Mouse (Mus musculus) ES-E14 (cell line): Measurements from ENCODE around the gene Gprc5c. TPM values are rescaled to one million over a fixed set of nuclear protein-coding genes. Genes with fewer than 3 reads are reported as not detected.

Experiments used
- DNase-seq: peaks from one replicate; pipeline ENCODE4 v3.0.0-alpha.2; 2013; ENCODE audit warnings: low read depth, low spot score
- H3K27ac ChIP-seq: 2 replicates; pipeline ENCODE4 v1.5.1; 2012; ENCODE audit warnings: low read depth, mild to moderate bottlenecking, low read length, moderate library complexity, mixed read lengths; ENCODE audit not compliant: poor library complexity, insufficient read depth, severe bottlenecking
- H3K36me3 ChIP-seq: 2 replicates; pipeline ENCODE4 v1.6.1; 2012; ENCODE audit warnings: mild to moderate bottlenecking, low read length, moderate library complexity, mixed read lengths; ENCODE audit not compliant: control insufficient read depth, poor library complexity, insufficient read depth, severe bottlenecking
- H3K4me1 ChIP-seq, 2 experiments: fragments of 150-350 bp in 1 of 2; sonication (generic) in 1 of 2; 2 replicates each; pipeline ENCODE4 v1.6.1; 2012; ENCODE audit warnings: low read length in 2 of 2, mild to moderate bottlenecking in 1 of 2, mixed read lengths in 1 of 2; ENCODE audit not compliant: control insufficient read depth in 2 of 2, insufficient read depth in 2 of 2, poor library complexity in 1 of 2
- H3K4me3 ChIP-seq, 2 experiments: fragments of 150-350 bp in 1 of 2; sonication (generic) in 1 of 2; 2 replicates each; pipeline ENCODE4 v1.5.1; 2012; ENCODE audit warnings: low read length in 2 of 2, low read depth in 1 of 2, mild to moderate bottlenecking in 1 of 2, mixed read lengths in 1 of 2; ENCODE audit not compliant: insufficient read depth in 1 of 2, poor library complexity in 1 of 2, severe bottlenecking in 1 of 2
- H3K9ac ChIP-seq: 2 replicates; pipeline ENCODE4 v1.6.1; 2012; ENCODE audit warnings: low read depth, mild to moderate bottlenecking, low read length, mixed read lengths; ENCODE audit not compliant: poor library complexity, insufficient read depth, severe bottlenecking
- H3K9me3 ChIP-seq: fragments of 150-350 bp; sonication (generic); 2 replicates; pipeline ENCODE4 v1.6.1; 2012; ENCODE audit warnings: low read depth, mild to moderate bottlenecking, low read length; ENCODE audit not compliant: control insufficient read depth, insufficient read depth
- CHD2 ChIP-seq: IDR thresholded peaks from 2 replicates; pipeline ENCODE4 v1.6.1; 2014; ENCODE audit warnings: mild to moderate bottlenecking, low read depth, low read length, inconsistent platforms
- HCFC1 ChIP-seq: IDR thresholded peaks from 2 replicates; pipeline ENCODE4 v1.6.1; 2012; ENCODE audit warnings: low read length, inconsistent platforms, borderline replicate concordance; ENCODE audit not compliant: insufficient read depth
- MAFK ChIP-seq: IDR thresholded peaks from 2 replicates; pipeline ENCODE4 v1.6.1; 2014; ENCODE audit warnings: mild to moderate bottlenecking, low read depth, low read length, inconsistent platforms; ENCODE audit not compliant: insufficient read depth
- ZC3H11A ChIP-seq: IDR thresholded peaks from 2 replicates; pipeline ENCODE4 v1.6.1; 2012; ENCODE audit warnings: low read depth, mild to moderate bottlenecking, inconsistent platforms, low read length, borderline replicate concordance
- ZNF384 ChIP-seq: IDR thresholded peaks from 2 replicates; pipeline ENCODE4 v1.6.1; 2012; ENCODE audit warnings: low read depth, low read length, inconsistent platforms
- in situ Hi-C, 2 experiments: fragments of 600-800 bp; cut with MboI; formaldehyde crosslinking; loops; one replicate each; pipeline ENCODE4 v1.15.1; 2025; ENCODE audit warnings: low sequenced_read_pairs in 2 of 2, inconsistent platforms in 1 of 2; ENCODE audit not compliant: unreplicated experiment in 2 of 2
- total RNA-seq: library from RNA; depleted of rRNA; stranded (reverse); fragments of 300-350 nt; gene quantifications from 2 replicates; pipeline ENCODE4 v1.2.3, GENCODE M21; 2012

Gprc5c gene
- total RNA-seq, 1 experiment, result 35.9 TPM

DNA sequence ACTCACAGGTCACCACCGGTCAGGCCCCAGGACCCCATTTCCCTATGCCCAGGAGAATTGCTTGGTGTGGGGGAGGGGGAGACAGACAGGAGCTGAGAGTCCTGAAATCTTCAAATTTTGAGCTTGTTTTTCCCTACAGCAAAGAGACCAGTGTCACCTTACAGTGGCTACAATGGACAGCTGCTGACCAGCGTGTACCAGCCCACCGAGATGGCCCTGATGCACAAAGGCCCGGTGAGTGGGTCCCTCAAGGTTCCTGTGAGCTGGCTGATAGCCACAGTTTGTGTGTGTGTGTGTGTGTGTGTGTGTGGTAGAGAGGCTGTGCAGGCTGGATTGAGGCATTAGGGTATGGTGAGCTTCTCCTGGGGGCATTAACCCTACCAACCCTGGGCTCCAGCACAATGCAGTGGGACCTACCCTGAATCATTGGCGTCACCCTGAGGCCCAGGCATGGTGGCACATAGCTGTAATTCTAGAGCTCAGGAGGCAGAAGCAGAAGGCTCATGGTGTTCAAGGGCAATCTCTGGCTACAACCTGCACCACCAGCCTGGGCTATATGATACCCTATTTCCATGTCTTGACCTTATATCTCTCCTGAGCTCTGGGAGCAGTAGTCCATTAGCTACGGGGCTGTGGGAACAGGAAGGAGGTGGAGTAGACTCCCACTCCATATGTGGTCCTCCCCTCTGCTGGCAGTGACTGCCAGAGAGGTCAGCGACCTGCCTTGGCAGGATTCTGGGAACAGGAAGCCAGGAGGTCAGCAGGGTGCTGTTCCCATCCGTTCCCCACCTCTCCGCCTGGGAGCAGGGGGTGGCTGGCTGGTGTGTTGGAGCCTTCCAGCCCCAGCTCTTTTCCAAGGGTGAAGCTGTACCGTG is 15.8 kb downstream of the Gprc5c start:
- no peak overlapping the region for H3K4me3 ChIP-seq

DNA sequence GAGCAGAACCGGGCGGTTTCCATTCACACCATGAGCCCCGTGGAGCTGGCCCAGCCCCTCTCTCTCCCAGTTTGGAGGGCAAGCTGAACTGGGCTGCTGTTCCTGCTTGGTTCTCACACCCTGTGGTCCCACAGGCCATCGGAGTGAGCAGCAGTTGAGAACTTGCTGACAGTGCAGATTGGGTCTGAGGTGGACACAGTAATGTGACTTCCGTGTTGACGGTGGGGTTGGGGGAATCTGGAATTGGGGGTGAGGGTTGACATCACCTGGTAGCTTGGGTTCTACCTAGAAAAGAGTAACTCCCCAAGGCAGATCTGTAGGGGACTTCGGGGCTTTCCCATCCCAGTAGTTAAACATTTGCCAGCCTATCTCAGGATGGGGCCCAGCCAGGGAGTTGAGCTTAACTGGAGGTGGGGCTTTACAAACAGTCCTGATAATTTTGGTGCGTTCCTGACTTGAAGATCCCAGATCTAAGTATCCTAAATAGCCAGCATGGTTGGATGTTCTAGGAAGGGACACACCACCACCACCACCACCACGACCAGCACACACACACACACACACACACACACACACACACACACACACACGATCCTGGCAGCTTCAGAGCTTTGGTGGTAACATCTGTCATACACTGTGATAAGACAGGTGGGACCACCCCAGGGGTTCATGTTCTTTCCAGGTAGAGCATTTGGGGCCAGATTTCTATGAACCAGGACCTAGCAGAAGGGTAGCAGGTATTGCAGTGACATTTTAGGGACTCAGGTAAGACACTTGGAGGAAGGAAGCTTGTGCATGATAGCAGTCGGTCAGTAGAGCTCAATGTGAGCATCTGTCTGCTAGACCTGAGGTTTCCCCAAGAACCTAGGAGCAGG is 16.6 kb downstream of the Gprc5c start:
- Histone ChIP-seq H3K4me1 (peaks cover 3 to 15% of the 10 kb centered on the region in 2 experiments; a peak in 1 of 4 replicates), H3K27ac (no peak overlapping the region), H3K9me3 (no peaks in the 10 kb centered on the region), H3K4me3 (no peak overlapping the region), H3K9ac (no peak overlapping the region), H3K36me3 (peaks cover 21% of the 10 kb centered on the region; the same call in 1 of the 2 replicates)
- no peak for TF ChIP-seq ZC3H11A
- peak; percentile 69 for TF ChIP-seq MAFK
- in situ Hi-C loops, result no loop called here
- DNase-seq, result no peak

More for the DNA sequence above, 15.8 kb downstream of the Gprc5c start:
- Histone ChIP-seq H3K27ac (no peak overlapping the region), H3K9me3 (no peaks in the 10 kb centered on the region), H3K9ac (no peak overlapping the region), H3K4me1 (peaks cover 0 to 13% of the 10 kb centered on the region in 2 experiments; a peak in 1 of 4 replicates), H3K36me3 (peaks cover 21% of the 10 kb centered on the region; the same call in 1 of the 2 replicates)
- in situ Hi-C loops, result no loop called here
- DNase-seq, result no peak
- TF ChIP-seq MAFK (no peak), HCFC1 (no peak), ZC3H11A (no peak), ZNF384 (no peak), CHD2 (no peak)

DNA sequence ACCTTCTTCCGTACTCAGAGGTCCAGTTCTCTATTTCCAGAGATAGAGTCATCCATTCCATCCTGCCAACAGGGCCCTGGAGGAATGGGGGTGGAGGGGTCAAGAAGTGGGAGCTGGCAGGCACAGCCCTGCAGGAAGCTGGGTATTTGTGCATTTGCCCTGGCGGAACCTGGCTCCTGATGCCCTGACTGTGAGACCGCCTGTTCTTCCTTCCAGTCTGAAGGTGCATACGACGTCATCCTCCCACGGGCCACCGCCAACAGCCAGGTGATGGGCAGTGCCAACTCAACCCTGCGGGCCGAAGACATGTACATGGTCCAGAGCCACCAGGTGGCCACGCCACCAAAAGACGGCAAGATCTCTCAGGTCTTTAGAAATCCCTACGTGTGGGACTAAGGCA is 17.3 kb downstream of the Gprc5c start:
- no peak overlapping the region for H3K4me3 ChIP-seq
- peaks cover 21% of the 10 kb centered on the region; the same call in 1 of the 2 replicates for H3K36me3 ChIP-seq
- no peak overlapping the region for H3K9ac ChIP-seq
- TF ChIP-seq MAFK, result no peak
- TF ChIP-seq ZC3H11A, result no peak
- TF ChIP-seq CHD2, result no peak
- TF ChIP-seq ZNF384, result no peak
- TF ChIP-seq HCFC1, result no peak
- no peaks in the 10 kb centered on the region for H3K9me3 ChIP-seq
- no peak for DNase-seq
- peaks cover 3 to 22% of the 10 kb centered on the region in 2 experiments; a peak in 2 of 4 replicates for H3K4me1 ChIP-seq
- in situ Hi-C loops, result no loop called here
- H3K27ac ChIP-seq, result no peak overlapping the region

DNA sequence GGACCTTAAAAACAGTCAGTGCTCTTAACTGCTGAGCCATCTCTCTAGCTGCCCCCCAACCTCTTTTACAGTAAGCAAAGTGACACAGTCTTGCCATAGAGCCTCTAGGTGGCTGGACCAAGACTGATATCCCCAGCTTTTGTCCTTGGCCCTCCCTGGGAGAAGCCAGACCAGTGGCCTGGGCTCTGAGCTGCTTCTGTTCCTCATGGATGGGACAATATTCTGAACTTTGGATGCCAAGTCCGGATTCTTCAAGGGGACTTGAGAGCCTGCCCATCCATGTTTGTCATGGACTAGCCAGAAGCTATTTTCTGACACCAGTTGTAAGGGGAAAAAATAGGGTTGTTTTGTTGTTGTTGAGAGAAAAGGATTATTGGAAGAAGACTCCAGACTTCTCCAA is 18.8 kb downstream of the Gprc5c start:
- peaks cover 8 to 36% of the 10 kb centered on the region in 2 experiments; a peak in 3 of 4 replicates for H3K4me1 ChIP-seq
- no peak overlapping the region for H3K4me3 ChIP-seq
- TF ChIP-seq ZNF384 (no peak), ZC3H11A (no peak), HCFC1 (no peak), CHD2 (no peak)
- H3K9ac ChIP-seq, result no peak overlapping the region
- peaks cover 13% of the 10 kb centered on the region; the same call in 1 of the 2 replicates for H3K36me3 ChIP-seq
- in situ Hi-C loops, result no loop called here
- no peak overlapping the region for H3K27ac ChIP-seq
- no peak for DNase-seq
- H3K9me3 ChIP-seq, result no peaks in the 10 kb centered on the region
